Mouse (Mus musculus) thymus, adult 2 months (tissue): ENCODE measurements at regions not wholly inside any gene's neighbourhood (a gene's known extent, or its start where the extent isn't known, plus 50 kb on each side); places are given as distances from the start of the nearest gene placed in this dataset.

Experiments used
- DNase-seq: peaks from one replicate; pipeline ENCODE4 v3.0.0; 2021
- H3K27ac ChIP-seq: fragments of 200-500 bp; 2 replicates; pipeline ENCODE4 v1.5.1; 2012; ENCODE audit warnings: low read length, control low read depth; ENCODE audit not compliant: control insufficient read depth, insufficient read depth
- H3K27me3 ChIP-seq: fragments of 200-500 bp; 2 replicates; pipeline ENCODE4 v1.6.1; 2012; ENCODE audit warnings: mild to moderate bottlenecking, low read length, moderate library complexity, mixed read lengths; ENCODE audit not compliant: control insufficient read depth, insufficient read depth
- H3K36me3 ChIP-seq: fragments of 200-500 bp; 2 replicates; pipeline ENCODE4 v1.6.1; 2012; ENCODE audit warnings: mild to moderate bottlenecking, low read length, moderate library complexity; ENCODE audit not compliant: control insufficient read depth, insufficient read depth
- H3K4me1 ChIP-seq: fragments of 200-500 bp; replicated peaks from 2 replicates; pipeline ENCODE4 v1.6.1; 2012; ENCODE audit warnings: low read length; ENCODE audit not compliant: control insufficient read depth, insufficient read depth
- H3K4me3 ChIP-seq: fragments of 200-500 bp; 2 replicates; pipeline ENCODE4 v1.5.1; 2012; ENCODE audit warnings: mild to moderate bottlenecking, low read length, control low read depth, moderate library complexity; ENCODE audit not compliant: control insufficient read depth, insufficient read depth
- CTCF ChIP-seq: fragments of 200-500 bp; IDR thresholded peaks from 2 replicates; pipeline ENCODE4 v1.5.1; 2012; ENCODE audit warnings: mild to moderate bottlenecking, control low read depth, low read length, moderate library complexity, borderline replicate concordance; ENCODE audit not compliant: control insufficient read depth, poor library complexity, insufficient read depth; ENCODE audit errors: extremely low read depth
- POLR2A ChIP-seq: fragments of 200-500 bp; IDR thresholded peaks from 2 replicates; pipeline ENCODE4 v1.6.1; 2012; ENCODE audit warnings: mild to moderate bottlenecking, low read length, control low read depth, moderate library complexity; ENCODE audit not compliant: control insufficient read depth, poor library complexity, insufficient read depth; ENCODE audit errors: extremely low read depth
- WGBS: fragments of 180-500 bp; shearing (Covaris S2); methylation state at CpG from one replicate; pipeline ENCODE4 v1.1.7; 2018; 5-methylcytosine and 5-hydroxymethylcytosine counted together

GRCm38 (mm10) chr8:26794411-26794810, 182.7 kb upstream of the Zfp703 start:
- no peak overlapping the region for H3K27ac ChIP-seq

GRCm38 (mm10) chr8:26795616-26796015, 181.5 kb upstream of the Zfp703 start:
- TF ChIP-seq POLR2A = no peak
- TF ChIP-seq CTCF = no peak
- H3K36me3 ChIP-seq = no peaks in the 10 kb centered on the region
- H3K4me3 ChIP-seq = no peak overlapping the region
- 92% methylated on average over 8 of the region's 8 CpGs for WGBS
- H3K27me3 ChIP-seq = no peaks in the 10 kb centered on the region
- no peaks in the 10 kb centered on the region for H3K4me1 ChIP-seq
- no peak overlapping the region for H3K27ac ChIP-seq
- DNase-seq = no peak

More at GRCm38 (mm10) chr8:26794411-26794810, 182.7 kb upstream of the Zfp703 start:
- DNase-seq = no peak
- Histone ChIP-seq H3K36me3 (no peaks in the 10 kb centered on the region), H3K4me1 (no peaks in the 10 kb centered on the region), H3K4me3 (no peak overlapping the region), H3K27me3 (no peaks in the 10 kb centered on the region)
- TF ChIP-seq POLR2A (no peak), CTCF (no peak)
- WGBS = 92% methylated on average over 4 of the region's 4 CpGs

GRCm38 (mm10) chr8:26799814-26800213, 177.3 kb upstream of the Zfp703 start:
- no peak for TF ChIP-seq CTCF
- TF ChIP-seq POLR2A = no peak
- WGBS = 55% methylated on average over 1 of the region's 1 CpGs
- no peak overlapping the region for H3K27ac ChIP-seq
- H3K36me3 ChIP-seq = no peaks in the 10 kb centered on the region
- H3K4me1 ChIP-seq = no peaks in the 10 kb centered on the region
- no peak for DNase-seq
- H3K27me3 ChIP-seq = no peaks in the 10 kb centered on the region
- H3K4me3 ChIP-seq = no peak overlapping the region

DNA sequence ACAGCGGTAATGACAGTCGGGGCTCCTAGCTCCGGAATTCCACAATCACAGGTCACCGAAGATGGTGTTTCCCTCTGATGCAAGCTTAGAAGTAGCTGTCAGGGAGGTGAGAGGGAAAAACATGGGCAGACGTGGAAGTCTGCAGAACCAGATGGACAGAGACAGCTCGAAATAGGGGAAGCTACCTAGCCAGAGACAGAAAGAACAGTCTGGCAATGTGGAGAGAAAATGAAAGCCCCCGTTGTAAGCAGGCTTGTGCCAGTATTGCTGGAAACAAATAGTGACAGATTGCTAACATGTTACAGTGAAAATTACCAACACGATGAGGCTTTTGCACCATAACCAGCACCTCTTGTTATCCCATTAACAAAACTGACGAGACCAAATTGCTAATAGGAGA, 173.0 kb upstream of the Zfp703 start:
- Histone ChIP-seq H3K4me1 (0 out of 2 replicates have a peak, but pooled peaks cover under 1% of the 10 kb centered on the region), H3K36me3 (no peaks in the 10 kb centered on the region), H3K27me3 (no peaks in the 10 kb centered on the region), H3K4me3 (no peak overlapping the region), H3K27ac (no peak overlapping the region)
- 70% methylated on average over 9 of the region's 9 CpGs for WGBS
- no peak for TF ChIP-seq CTCF
- no peak for TF ChIP-seq POLR2A
- no peak for DNase-seq

DNA sequence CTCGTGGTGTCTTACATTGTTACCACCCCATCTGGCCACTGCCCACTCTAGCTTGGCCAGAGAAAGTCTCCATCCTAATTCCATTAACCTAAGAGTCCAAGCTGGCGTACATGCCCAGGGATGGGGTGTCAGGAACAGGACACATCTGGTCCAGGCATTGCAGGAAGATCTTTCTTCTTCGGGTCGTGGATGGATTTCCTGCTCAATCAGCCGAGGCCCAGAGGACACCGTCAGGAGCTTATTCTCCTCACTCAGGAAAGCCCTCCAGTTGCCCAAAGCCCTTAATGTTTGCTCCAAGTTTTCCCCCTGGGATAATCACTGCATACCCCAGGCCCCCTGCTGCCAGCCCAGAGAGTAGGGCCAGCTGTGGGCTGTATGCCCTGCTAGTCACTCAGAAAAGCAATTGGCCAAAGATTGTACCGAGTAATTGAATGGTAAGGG, 172.2 kb upstream of the Zfp703 start:
- TF ChIP-seq POLR2A (no peak), CTCF (no peak)
- 76% methylated on average over 7 of the region's 7 CpGs for WGBS
- Histone ChIP-seq H3K27ac (no peak overlapping the region), H3K36me3 (no peaks in the 10 kb centered on the region), H3K4me3 (no peak overlapping the region), H3K27me3 (no peaks in the 10 kb centered on the region), H3K4me1 (0 out of 2 replicates have a peak, but pooled peaks cover 4% of the 10 kb centered on the region)
- DNase-seq = no peak

- Histone ChIP-seq H3K4me1 (0 out of 2 replicates have a peak, but pooled peaks cover 4% of the 10 kb centered on the region), H3K36me3 (no peaks in the 10 kb centered on the region), H3K4me3 (no peak overlapping the region), H3K27ac (no peak overlapping the region), H3K27me3 (no peaks in the 10 kb centered on the region)
- TF ChIP-seq POLR2A (no peak), CTCF (no peak)
- WGBS = 41% methylated on average over 6 of the region's 6 CpGs
- no peak for DNase-seq
Measured at GRCm38 (mm10) chr8:26805371-26805821, 171.7 kb upstream of the Zfp703 start.
